Mouse (Mus musculus) brown adipose tissue, adult 24 weeks (tissue): ENCODE data around the gene Rnf126. TPM values are rescaled to one million over a fixed set of nuclear protein-coding genes. Genes with fewer than 3 reads are reported as not detected.

Experiments
- H3K27ac ChIP-seq: fragments of 200-500 bp; replicated peaks from 2 replicates; pipeline ENCODE4 v1.5.1; 2012; ENCODE audit warnings: low read depth, mild to moderate bottlenecking, low read length
- H3K4me1 ChIP-seq: fragments of 200-500 bp; 2 replicates; pipeline ENCODE4 v1.6.1; 2012; ENCODE audit warnings: low read length, mixed read lengths; ENCODE audit not compliant: control insufficient read depth, insufficient read depth, insufficient read length
- H3K4me3 ChIP-seq: fragments of 200-500 bp; 2 replicates; pipeline ENCODE4 v1.5.1; 2012; ENCODE audit warnings: low read depth, mild to moderate bottlenecking, low read length, moderate library complexity; ENCODE audit not compliant: insufficient read depth
- polyA plus RNA-seq: library from polyadenylated mRNA; stranded (reverse); fragments of >200 nt; gene quantifications from 2 replicates; pipeline ENCODE4 v1.2.4, GENCODE M21; 2012; ENCODE audit not compliant: missing spikeins, insufficient read depth, insufficient read length

Gene Rnf126
- polyA plus RNA-seq, 1 experiment, result 27.2 TPM

DNA sequence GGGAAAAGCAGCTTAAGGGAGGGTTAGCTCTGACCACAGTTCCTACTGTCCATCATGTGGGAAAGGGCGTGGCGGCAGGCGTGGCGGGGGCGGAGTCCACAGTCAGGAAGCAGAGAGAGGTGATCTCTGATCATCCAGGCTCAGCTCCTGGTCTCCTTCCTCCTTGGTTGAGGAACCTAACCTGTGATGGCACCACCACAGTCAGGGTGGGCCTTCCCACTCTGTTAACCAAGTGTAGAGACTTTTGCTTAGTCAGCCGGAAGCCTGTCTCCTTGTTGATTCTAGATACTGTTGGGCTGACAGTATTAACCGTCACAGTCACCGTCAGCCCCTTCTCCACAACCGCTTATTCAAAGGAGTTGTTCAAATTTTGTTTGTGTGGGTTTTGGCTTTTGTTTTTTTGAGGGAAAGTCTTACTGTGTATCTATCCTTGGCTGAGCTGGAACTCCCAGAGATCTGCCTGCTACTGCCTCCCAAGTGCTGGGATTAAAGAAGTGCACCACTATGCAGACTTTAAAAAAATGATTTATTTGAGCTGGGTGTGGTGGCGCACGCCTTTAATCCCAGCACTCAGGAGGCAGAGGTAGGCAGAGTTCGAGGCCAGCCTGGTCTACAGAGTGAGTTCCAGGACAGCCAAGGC, 31.7 kb upstream of the Rnf126 start:
- Histone ChIP-seq H3K4me3 (no peak overlapping the region), H3K27ac (0 out of 2 replicates have a peak overlapping the region, but pooled peaks have one; percentile 14), H3K4me1 (peaks cover 19% of the 10 kb centered on the region)

- peaks cover 14% of the 10 kb centered on the region for H3K4me1 ChIP-seq
- peak overlapping the region; percentile 10 for H3K27ac ChIP-seq
- no peak overlapping the region for H3K4me3 ChIP-seq
These were observed 30.6 kb upstream of the Rnf126 start for GRCm38 (mm10) chr10:79797326-79797725.

DNA sequence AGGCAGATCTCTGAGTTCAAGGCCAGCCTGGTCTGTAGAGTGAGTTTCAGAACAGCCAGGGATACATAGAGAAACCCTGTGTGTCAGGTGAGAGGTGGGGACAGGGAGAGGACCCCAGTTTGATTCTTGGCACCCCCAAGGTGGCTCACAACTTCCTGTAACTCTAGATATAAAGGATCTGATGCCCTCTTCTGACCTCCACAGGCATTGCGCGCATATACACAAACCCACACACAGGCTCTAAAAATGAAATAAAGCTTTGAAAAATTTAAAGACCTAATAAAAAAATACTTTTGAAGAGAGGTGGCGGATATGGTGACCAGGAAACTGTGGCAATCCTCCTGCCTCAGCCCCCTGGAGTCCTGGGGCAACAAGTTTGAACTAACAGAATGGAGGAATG, 29.2 kb upstream of the Rnf126 start:
- Histone ChIP-seq H3K27ac (no peak overlapping the region; the same call in 1 of the 2 replicates), H3K4me3 (no peak overlapping the region), H3K4me1 (peaks cover 11% of the 10 kb centered on the region)

DNA sequence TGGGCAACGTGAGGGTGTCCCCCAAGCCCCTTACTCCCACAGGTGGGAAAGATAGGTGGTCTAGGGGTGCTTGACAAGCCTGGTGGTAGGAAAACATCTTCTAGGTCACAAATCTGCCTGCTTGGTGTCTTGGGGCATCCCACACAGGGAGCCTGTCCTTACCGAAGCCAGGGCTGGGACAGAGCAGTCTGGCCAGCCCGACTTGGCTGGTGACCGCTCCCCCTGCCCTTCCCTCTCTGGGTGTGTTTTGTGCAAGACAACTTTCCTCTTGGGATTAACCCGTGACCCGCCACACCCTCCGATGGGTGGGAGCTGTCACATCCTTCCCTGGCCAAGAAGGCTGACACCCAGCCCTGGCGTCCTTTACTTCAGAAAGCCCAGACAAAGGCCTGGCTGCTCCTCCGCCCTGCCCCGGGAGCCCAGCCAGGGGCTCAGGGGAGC, 27.8 kb upstream of the Rnf126 start:
- peak overlapping the region; percentile 94 for H3K27ac ChIP-seq
- H3K4me3 ChIP-seq, result peak overlapping the region; percentile 85
- H3K4me1 ChIP-seq, result peaks cover 11% of the 10 kb centered on the region

GRCm38 (mm10) chr10:79793738-79794490, 27.2 kb upstream of the Rnf126 start:
- Histone ChIP-seq H3K4me3 (peak overlapping the region; percentile 85), H3K4me1 (peaks cover 11% of the 10 kb centered on the region), H3K27ac (peak overlapping the region; percentile 94)

DNA sequence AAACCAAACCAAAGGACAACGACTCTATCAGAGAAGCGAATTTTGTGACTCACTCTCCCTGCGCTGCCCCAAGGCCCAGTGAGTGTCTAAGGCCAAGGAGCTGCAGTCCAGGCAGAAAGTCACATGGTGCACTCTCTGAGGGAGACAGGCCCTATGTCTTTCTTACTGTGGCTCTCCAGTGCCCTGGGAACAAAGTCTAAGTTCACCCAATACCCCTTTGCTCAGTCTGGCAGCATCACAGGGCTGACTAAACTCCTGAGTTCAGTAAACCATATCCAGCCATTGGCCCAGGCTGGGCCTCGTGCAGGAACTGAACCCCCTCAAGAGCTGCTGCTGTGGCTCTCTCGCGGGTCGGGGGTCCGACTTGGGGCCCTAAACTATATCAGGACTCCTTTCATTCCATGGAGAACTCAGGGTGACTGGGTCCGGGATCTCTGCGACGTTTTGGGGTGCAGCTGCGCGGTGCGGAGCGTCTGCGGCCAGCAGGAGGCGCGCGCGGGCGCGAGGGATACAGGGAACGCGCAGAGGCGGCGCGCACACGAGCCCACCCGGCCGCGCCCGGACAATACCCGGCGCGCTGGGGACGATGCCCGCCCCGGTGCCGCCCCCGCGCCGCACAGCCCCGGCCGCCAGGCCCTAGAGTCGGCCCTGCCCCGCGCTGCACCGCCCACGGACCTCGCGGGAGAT, 26.4 kb upstream of the Rnf126 start, which contains the start of gene Palm:
TSS of gene Palm (plus strand) at position 522 of the 687 bp plus-strand sequence.
- peak within 1 kb of the TSS; percentile 85 for H3K4me3 ChIP-seq
- peaks cover 10% of the 10 kb centered on the region for H3K4me1 ChIP-seq
- peak within 1 kb of the TSS; percentile 94 for H3K27ac ChIP-seq

- peaks cover 9% of the 10 kb centered on the region; the same call in 1 of the 2 replicates for H3K4me1 ChIP-seq
- H3K27ac ChIP-seq, result no peak overlapping the region; the same call in 1 of the 2 replicates
- no peak overlapping the region for H3K4me3 ChIP-seq
These were observed 25.7 kb upstream of the Rnf126 start for GRCm38 (mm10) chr10:79792339-79793040.

DNA sequence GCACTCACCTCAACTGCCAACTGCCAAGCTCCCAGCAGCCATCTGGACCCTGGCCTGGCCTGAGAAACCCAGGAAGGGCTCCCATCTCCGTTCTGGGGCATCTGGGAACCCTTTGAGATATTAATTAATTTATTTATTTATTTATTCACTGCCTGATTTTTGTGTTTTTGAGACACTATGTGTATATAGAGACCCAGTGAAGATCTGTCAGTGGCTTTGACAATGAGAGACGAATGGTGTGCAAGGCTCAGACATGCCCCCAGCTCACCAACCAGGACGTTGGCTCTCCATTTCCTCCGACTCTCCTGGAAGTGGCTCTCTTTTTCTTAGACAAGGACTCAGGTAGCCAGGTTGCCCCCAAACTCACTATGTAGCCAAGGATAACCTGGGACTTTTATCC, 24.1 kb upstream of the Rnf126 start, which contains the start of gene Prss57:
TSS of gene Prss57 (minus strand) at position 101 of the 400 bp plus-strand sequence.
- peaks cover 6% of the 10 kb centered on the region; the same call in 1 of the 2 replicates for H3K4me1 ChIP-seq
- H3K4me3 ChIP-seq, result no peak within 1 kb of the TSS
- no peak within 1 kb of the TSS for H3K27ac ChIP-seq

GRCm38 (mm10) chr10:79789581-79789980, 22.8 kb upstream of the Rnf126 start:
- Histone ChIP-seq H3K4me3 (no peak overlapping the region), H3K27ac (no peak overlapping the region), H3K4me1 (no peaks in the 10 kb centered on the region)

DNA sequence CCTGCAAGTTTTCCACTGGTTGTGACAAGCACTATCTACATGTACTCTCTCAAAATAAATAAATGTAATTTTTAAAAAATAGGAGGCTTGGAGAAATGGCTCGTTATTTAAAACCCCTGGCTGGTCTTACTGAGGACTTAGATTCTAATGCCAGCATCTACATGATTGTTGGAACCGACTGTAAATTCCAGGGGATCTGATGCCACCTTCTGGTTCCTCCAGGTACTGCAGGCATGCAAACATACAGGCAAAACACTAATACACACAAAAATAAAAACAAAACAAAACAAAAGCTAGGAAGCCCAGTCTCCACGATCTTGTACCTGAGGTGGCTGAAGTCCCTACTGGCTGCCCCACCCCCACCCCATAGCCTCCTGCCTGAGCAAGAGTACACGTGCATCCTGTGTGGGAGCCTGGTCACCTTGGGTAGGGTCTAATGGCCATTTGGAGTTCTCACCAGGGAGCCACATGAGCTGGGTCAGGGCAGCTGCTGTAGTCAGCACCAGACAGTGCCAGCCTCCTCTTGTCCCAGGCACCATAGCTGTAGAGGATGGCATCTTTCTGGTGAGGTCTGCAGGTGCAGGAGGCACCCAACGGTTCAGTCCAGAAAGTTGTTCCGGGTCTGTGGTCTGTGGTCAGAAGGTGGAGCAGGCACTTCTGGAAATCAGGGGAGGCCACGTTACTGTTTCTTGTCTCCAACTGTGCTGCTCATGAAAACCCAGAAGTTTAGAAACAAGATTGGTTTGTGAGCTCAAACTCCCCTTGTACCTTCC, 21.8 kb upstream of the Rnf126 start:
- H3K4me1 ChIP-seq, result no peaks in the 10 kb centered on the region
- no peak overlapping the region for H3K27ac ChIP-seq
- no peak overlapping the region for H3K4me3 ChIP-seq

- H3K4me1 ChIP-seq, result peaks cover 2% of the 10 kb centered on the region; the same call in 1 of the 2 replicates
- no peak overlapping the region for H3K27ac ChIP-seq
- no peak overlapping the region for H3K4me3 ChIP-seq
These were observed 17.4 kb upstream of the Rnf126 start for GRCm38 (mm10) chr10:79783920-79784800.

DNA sequence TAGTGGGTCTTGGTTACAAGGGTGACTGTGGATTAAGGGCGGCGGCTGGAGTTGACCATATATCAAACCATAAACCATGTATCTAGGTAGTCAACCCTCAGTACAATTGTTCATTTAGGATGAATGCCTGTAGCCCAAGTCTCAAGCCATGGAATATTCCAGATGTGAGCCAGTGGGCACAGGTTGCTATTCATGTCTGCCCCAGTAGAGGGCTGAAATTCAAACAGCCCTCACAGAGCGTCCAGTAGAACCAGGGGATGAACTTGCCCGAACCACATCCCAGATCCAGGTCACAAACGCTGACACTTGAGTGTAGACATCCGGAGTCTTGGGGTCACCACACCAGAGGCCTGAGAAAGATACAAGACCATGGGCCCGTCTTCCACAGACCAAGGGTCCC, 16.3 kb upstream of the Rnf126 start:
- Histone ChIP-seq H3K4me1 (peaks cover 2% of the 10 kb centered on the region; the same call in 1 of the 2 replicates), H3K27ac (no peak overlapping the region), H3K4me3 (no peak overlapping the region)

DNA sequence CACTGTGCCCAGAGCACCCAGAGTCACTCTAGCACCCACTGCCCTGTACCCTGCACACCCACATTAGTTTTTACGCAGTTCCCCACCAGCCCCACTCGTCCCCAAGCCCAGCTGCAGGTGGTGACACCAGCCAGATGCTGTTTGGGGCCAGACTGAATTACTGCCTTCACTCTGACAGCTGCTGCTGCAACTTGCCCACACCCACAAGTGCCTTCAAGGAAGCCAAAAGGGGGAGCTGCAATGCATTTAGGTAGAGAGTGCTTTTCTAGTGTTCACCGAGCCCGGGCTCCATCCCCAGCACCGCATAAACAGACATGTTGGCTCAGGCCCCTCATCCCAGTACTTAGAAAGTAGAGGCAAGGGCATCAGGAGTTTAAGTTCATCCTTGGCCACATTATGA, 15.2 kb upstream of the Rnf126 start:
- peaks cover 2% of the 10 kb centered on the region; the same call in 1 of the 2 replicates for H3K4me1 ChIP-seq
- no peak overlapping the region for H3K4me3 ChIP-seq
- H3K27ac ChIP-seq, result no peak overlapping the region
